Mouse (Mus musculus) erythroblast, embryonic 14.5 days (primary cell): Measurements from ENCODE around the gene Susd1.

Experiments used
- GATA1 ChIP-seq: IDR thresholded peaks from 2 replicates; pipeline ENCODE4 v1.6.1; 2012; ENCODE audit warnings: low read length, inconsistent platforms, mixed read lengths
- TAL1 ChIP-seq: IDR thresholded peaks from 3 replicates; pipeline ENCODE4 v1.6.1; 2012; ENCODE audit warnings: low read length, inconsistent platforms, mixed read lengths

GRCm38 (mm10) chr4:59455465-59455864 is 17.0 kb upstream of the Susd1 start:
- TF ChIP-seq TAL1 (no peak), GATA1 (no peak)
